Mouse (Mus musculus) forebrain, embryonic 16.5 days (tissue): Measurements from ENCODE around the gene Muc4. TPM values are rescaled to one million over a fixed set of nuclear protein-coding genes. Genes with fewer than 3 reads are reported as not detected.

ENCODE experiments used
- ATAC-seq: fragments of 200-750 bp; cut with Nextera tagmentation; 2 replicates; pipeline ENCODE4 v1.8.0; 2017; ENCODE audit warnings: mild to moderate bottlenecking, moderate library complexity
- H3K27ac ChIP-seq: fragments of 300-500 bp; sonication (generic); 2 replicates; pipeline ENCODE4 v1.5.1; 2014; ENCODE audit warnings: low read length, control low read depth
- H3K27me3 ChIP-seq: fragments of 300-500 bp; sonication (generic); replicated peaks from 2 replicates; pipeline ENCODE4 v1.6.1; 2014; ENCODE audit warnings: low read length; ENCODE audit not compliant: control insufficient read depth, insufficient read depth
- H3K36me3 ChIP-seq: fragments of 300-500 bp; sonication (generic); 2 replicates; pipeline ENCODE4 v1.6.1; 2014; ENCODE audit not compliant: control insufficient read depth, insufficient read depth
- H3K4me1 ChIP-seq: fragments of 300-500 bp; sonication (generic); replicated peaks from 2 replicates; pipeline ENCODE4 v1.6.1; 2014; ENCODE audit warnings: low read length; ENCODE audit not compliant: control insufficient read depth, insufficient read depth
- H3K4me2 ChIP-seq: fragments of 300-500 bp; sonication (generic); 2 replicates; pipeline ENCODE4 v1.6.1; 2014; ENCODE audit warnings: mild to moderate bottlenecking, low read length, control low read depth
- H3K4me3 ChIP-seq: fragments of 300-500 bp; sonication (generic); replicated peaks from 2 replicates; pipeline ENCODE4 v1.5.1; 2014; ENCODE audit warnings: mild to moderate bottlenecking, low read length, control low read depth
- H3K9ac ChIP-seq: fragments of 300-500 bp; sonication (generic); replicated peaks from 2 replicates; pipeline ENCODE4 v1.6.1; 2014; ENCODE audit warnings: low read depth, low read length, control low read depth
- H3K9me3 ChIP-seq: fragments of 300-500 bp; sonication (generic); 2 replicates; pipeline ENCODE4 v1.6.1; 2016; ENCODE audit warnings: low read length; ENCODE audit not compliant: control insufficient read depth
- WGBS: fragments of 180-500 bp; shearing (Covaris S2); extraction: QIAGEN DNeasy Blood & Tissue Kit; methylation state at CpG from one replicate; pipeline ENCODE4 v1.1.7; 2014; 5-methylcytosine and 5-hydroxymethylcytosine counted together
- polyA plus RNA-seq: library from polyadenylated mRNA; unstranded; fragments of >200 nt; fragmentation: Nextera tagmentation; extraction: Ambion mirVana; gene quantifications from 2 replicates; pipeline ENCODE4 v1.2.1, GENCODE M21; 2015

Muc4 gene
- polyA plus RNA-seq, 1 experiment from 2014 or later: not detected

GRCm38 (mm10) chr16:32723163-32723562 is 12.5 kb upstream of the Muc4 start:
- Histone ChIP-seq H3K27me3 (no peaks in the 10 kb centered on the region), H3K4me3 (no peak overlapping the region), H3K4me1 (no peaks in the 10 kb centered on the region), H3K9ac (no peak overlapping the region), H3K9me3 (no peaks in the 10 kb centered on the region), H3K36me3 (no peaks in the 10 kb centered on the region), H3K4me2 (no peak overlapping the region), H3K27ac (no peak overlapping the region)
- ATAC-seq: no peak
- WGBS: 83% methylated on average over 7 of the region's 7 CpGs

GRCm38 (mm10) chr16:32723767-32724166 is 11.9 kb upstream of the Muc4 start:
- Histone ChIP-seq H3K9me3 (no peaks in the 10 kb centered on the region), H3K27ac (no peak overlapping the region), H3K4me2 (no peak overlapping the region), H3K4me3 (no peak overlapping the region), H3K4me1 (no peaks in the 10 kb centered on the region), H3K9ac (no peak overlapping the region), H3K36me3 (no peaks in the 10 kb centered on the region), H3K27me3 (no peaks in the 10 kb centered on the region)
- 89% methylated on average over 4 of the region's 4 CpGs for WGBS
- no peak for ATAC-seq

GRCm38 (mm10) chr16:32724259-32724658 is 11.4 kb upstream of the Muc4 start:
- 96% methylated on average over 2 of the region's 2 CpGs for WGBS

GRCm38 (mm10) chr16:32726501-32726900 is 9.2 kb upstream of the Muc4 start:
- H3K36me3 ChIP-seq: no peaks in the 10 kb centered on the region
- no peak for ATAC-seq
- H3K4me3 ChIP-seq: no peak overlapping the region
- H3K9ac ChIP-seq: no peak overlapping the region
- no peak overlapping the region for H3K27ac ChIP-seq
- H3K9me3 ChIP-seq: no peaks in the 10 kb centered on the region
- H3K4me1 ChIP-seq: no peaks in the 10 kb centered on the region
- H3K27me3 ChIP-seq: no peaks in the 10 kb centered on the region
- H3K4me2 ChIP-seq: no peak overlapping the region

More at GRCm38 (mm10) chr16:32724259-32724658, 11.4 kb upstream of the Muc4 start:
- Histone ChIP-seq H3K4me2 (no peak overlapping the region), H3K36me3 (no peaks in the 10 kb centered on the region), H3K9me3 (no peaks in the 10 kb centered on the region), H3K27ac (no peak overlapping the region), H3K4me3 (no peak overlapping the region), H3K27me3 (no peaks in the 10 kb centered on the region), H3K4me1 (no peaks in the 10 kb centered on the region), H3K9ac (no peak overlapping the region)
- no peak for ATAC-seq

- Histone ChIP-seq H3K9me3 (no peaks in the 10 kb centered on the region; the same call in 1 of the 2 replicates), H3K4me2 (no peak overlapping the region), H3K27me3 (no peaks in the 10 kb centered on the region), H3K4me3 (no peak overlapping the region), H3K9ac (no peak overlapping the region), H3K36me3 (no peaks in the 10 kb centered on the region), H3K27ac (no peak overlapping the region), H3K4me1 (no peaks in the 10 kb centered on the region)
- no peak for ATAC-seq
Measured at GRCm38 (mm10) chr16:32728240-32728639, 7.4 kb upstream of the Muc4 start.

- H3K27ac ChIP-seq: no peak overlapping the region
- ATAC-seq: no peak
- no peak overlapping the region for H3K4me2 ChIP-seq
- no peaks in the 10 kb centered on the region for H3K27me3 ChIP-seq
- H3K36me3 ChIP-seq: no peaks in the 10 kb centered on the region
- H3K9me3 ChIP-seq: peaks cover 4% of the 10 kb centered on the region
- H3K4me1 ChIP-seq: no peaks in the 10 kb centered on the region
- WGBS: 84% methylated on average over 1 of the region's 1 CpGs
- no peak overlapping the region for H3K4me3 ChIP-seq
- no peak overlapping the region for H3K9ac ChIP-seq
Measured at GRCm38 (mm10) chr16:32728730-32729129, 7.0 kb upstream of the Muc4 start.

- no peaks in the 10 kb centered on the region for H3K27me3 ChIP-seq
- H3K9me3 ChIP-seq: peaks cover 4% of the 10 kb centered on the region
- H3K9ac ChIP-seq: no peak overlapping the region
- H3K27ac ChIP-seq: no peak overlapping the region
- H3K4me3 ChIP-seq: no peak overlapping the region
- no peak overlapping the region for H3K4me2 ChIP-seq
- H3K36me3 ChIP-seq: no peaks in the 10 kb centered on the region
- H3K4me1 ChIP-seq: no peaks in the 10 kb centered on the region
- 90% methylated on average over 3 of the region's 3 CpGs for WGBS
- no peak for ATAC-seq
Measured at GRCm38 (mm10) chr16:32733213-32733612, 2.5 kb upstream of the Muc4 start.

GRCm38 (mm10) chr16:32736022-32736421 is 336 bp downstream of the Muc4 start:
- H3K27me3 ChIP-seq: no peaks in the 10 kb centered on the region
- H3K4me1 ChIP-seq: no peaks in the 10 kb centered on the region
- no peaks in the 10 kb centered on the region for H3K36me3 ChIP-seq
- no peak overlapping the region for H3K9ac ChIP-seq
- H3K9me3 ChIP-seq: peaks cover 4% of the 10 kb centered on the region
- ATAC-seq: no peak
- no peak overlapping the region for H3K4me2 ChIP-seq
- 47% methylated on average over 3 of the region's 3 CpGs for WGBS
- no peak overlapping the region for H3K4me3 ChIP-seq
- H3K27ac ChIP-seq: no peak overlapping the region

- H3K4me2 ChIP-seq: no peak overlapping the region
- WGBS: 81% methylated on average over 8 of the region's 8 CpGs
- H3K4me3 ChIP-seq: no peak overlapping the region
- no peak overlapping the region for H3K9ac ChIP-seq
- no peak for ATAC-seq
- H3K27ac ChIP-seq: no peak overlapping the region
- no peaks in the 10 kb centered on the region for H3K36me3 ChIP-seq
- no peaks in the 10 kb centered on the region for H3K9me3 ChIP-seq
- no peaks in the 10 kb centered on the region for H3K4me1 ChIP-seq
- H3K27me3 ChIP-seq: no peaks in the 10 kb centered on the region
Measured at GRCm38 (mm10) chr16:32740003-32740663, 4.4 kb downstream of the Muc4 start.

- no peak for ATAC-seq
- no peaks in the 10 kb centered on the region for H3K36me3 ChIP-seq
- 85% methylated on average over 9 of the region's 9 CpGs for WGBS
Measured at GRCm38 (mm10) chr16:32741366-32741765, 5.7 kb downstream of the Muc4 start.

More at GRCm38 (mm10) chr16:32741366-32741765, 5.7 kb downstream of the Muc4 start:
- no peak overlapping the region for H3K9ac ChIP-seq
- H3K4me3 ChIP-seq: no peak overlapping the region
- no peaks in the 10 kb centered on the region for H3K4me1 ChIP-seq
- no peak overlapping the region for H3K4me2 ChIP-seq
- no peaks in the 10 kb centered on the region for H3K27me3 ChIP-seq
- no peak overlapping the region for H3K27ac ChIP-seq
- no peaks in the 10 kb centered on the region for H3K9me3 ChIP-seq
